Mouse (Mus musculus) left cerebral cortex, adult 11 months (tissue): Measurements from ENCODE around the gene Mcfd2.
A peak's percentile ranks its signal among the peaks of the same experiment; 100 is the strongest.

ENCODE experiments used
- DNase-seq: peaks from one replicate; pipeline ENCODE4 v3.0.0; 2022; ENCODE audit warnings: low spot score

Gene Mcfd2

DNA sequence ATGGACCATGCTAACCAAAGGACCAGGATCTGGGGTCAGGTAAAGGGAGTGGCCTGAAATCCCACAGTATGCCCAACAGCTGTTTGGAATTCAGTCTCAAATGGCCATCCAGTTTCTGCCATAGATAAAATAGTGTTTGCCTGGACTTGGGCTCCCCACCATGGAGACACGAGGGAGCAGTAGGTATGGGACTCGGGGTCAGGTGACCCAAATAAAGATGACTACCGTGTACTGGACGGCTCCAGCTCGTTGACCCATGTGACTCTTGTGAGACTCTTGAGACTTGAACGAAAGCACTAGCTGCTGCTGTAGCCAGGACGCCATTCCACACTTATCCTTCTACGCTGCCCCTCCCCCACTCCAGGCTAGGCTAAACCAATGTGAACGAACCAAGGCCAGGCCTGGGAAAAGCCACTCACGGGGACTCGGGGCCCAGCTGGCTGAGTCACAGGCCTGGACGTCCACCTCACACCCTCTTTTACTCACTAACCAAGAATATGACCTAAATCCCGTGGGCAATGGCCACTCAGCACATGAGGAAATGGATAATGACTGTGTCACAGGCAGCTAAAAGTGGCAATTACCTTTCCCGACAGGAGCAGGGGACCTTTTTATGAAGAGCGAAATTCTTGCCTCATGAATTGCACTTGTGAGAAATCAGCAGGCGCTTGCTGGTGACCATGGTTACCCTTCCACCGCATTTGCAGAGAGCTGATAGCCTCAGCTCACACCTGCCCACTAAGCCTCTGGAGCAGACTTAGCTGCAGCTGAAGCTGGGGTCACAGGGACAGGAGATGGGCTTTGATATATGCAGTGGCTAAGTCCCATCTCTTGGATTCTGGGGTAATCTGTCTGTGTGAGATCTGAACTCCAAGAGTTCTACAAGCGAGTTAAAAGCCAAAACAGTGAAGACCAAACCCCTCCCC is 28.7 kb downstream of the Mcfd2 start:
- DNase-seq: peak; percentile 18

DNA sequence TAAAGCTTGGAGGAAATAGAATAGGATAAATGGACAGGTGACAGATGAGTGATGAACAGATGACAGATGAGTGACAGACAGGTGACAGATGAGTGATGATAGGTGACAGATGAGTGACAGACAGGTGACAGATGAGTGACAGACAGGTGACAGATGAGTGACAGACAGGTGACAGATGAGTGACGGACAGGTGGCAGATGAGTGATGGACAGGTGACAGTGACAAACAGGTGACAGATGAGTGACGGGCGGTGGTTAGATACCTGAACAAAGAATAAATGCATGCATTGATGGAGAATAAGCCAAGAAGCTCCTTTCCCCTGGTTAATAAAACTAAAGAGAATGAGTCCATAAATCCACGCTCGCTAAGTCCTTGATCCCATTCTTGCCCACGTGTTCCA is 30.7 kb downstream of the Mcfd2 start:
- DNase-seq: no peak

DNA sequence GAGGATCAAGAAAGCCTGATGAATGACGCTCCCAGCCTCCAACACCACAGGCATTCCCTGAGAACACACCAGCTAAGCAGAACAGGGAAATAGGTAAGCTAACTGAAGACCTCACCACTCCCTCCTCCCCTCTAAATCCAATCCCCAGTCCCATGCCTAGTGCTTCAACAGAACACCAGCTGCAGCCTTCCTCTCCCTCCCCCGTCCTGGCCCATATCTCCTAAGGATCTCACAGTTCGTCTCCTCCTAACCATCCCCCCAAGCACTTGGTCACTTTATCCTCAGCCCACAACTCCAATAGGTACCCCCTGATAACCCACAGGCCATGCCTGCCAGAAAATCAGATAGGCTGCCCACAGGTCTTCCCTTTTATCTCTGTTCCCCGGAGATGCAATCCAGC is 37.9 kb downstream of the Mcfd2 start:
- DNase-seq: no peak

DNA sequence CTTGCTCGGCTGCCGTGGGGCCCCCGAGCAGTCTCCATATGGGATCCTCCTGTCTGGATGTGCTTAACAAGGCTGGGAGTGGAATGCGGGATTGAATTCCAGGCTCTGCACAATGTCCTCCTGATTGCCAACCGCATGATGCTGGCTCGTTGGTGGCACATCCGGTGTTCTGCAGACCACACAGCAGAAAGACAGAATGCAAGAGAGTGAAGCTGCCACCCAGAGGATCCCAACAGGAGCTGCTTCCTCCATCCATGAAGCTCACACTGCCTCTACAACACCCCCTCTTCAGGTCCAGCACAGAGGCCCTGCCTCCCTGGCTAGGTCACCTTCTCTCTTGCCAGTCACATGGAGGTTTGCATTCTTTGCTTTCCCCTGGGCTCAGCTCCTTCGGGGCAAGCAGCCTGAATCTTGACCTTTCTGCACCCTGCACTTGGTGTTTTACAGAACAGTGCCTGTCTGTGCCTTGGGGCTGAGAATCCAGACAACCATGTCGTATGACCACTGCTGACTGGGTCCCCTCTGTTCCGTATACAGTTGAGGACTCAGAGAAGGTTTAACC is 39.6 kb downstream of the Mcfd2 start:
- DNase-seq: no peak

DNA sequence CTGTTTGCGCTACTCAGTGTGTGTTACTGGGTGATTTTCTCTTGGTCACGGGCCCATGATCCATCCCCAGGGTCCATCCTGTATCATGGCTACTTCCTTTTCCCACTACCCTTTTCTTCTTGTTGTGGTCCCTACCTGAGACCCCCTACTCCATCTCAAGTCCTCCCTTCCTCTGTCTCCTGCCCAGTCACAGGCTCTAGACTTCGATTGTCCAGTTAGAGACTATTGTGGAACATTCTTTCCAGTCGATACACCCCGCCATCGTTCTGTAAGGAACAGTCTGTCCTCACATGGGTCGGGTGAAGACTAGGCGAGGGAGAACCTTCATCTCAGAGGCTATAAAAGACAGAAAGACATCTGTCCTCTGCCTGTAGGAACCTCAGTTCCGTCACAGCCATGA is 40.4 kb downstream of the Mcfd2 start:
- DNase-seq: no peak

DNA sequence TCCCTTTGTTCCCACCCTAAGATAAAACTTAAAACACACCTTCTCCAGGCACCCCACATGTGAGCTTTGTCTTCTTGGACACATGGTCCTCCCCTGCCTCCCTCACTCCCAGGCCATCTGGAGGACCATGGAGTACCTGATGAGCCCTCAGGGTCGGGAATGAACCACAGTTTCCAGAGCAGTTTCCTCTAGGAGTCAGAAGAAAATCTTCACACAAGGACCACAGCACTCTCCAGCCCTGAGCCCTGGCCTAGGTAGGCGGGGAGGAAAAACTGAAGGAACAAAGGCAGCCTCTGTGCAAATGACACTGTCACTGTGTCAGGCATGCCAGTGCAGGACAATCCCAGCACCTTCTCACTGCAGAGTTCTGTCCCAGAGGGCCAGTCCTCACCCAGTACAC is 41.3 kb downstream of the Mcfd2 start:
- no peak for DNase-seq

DNA sequence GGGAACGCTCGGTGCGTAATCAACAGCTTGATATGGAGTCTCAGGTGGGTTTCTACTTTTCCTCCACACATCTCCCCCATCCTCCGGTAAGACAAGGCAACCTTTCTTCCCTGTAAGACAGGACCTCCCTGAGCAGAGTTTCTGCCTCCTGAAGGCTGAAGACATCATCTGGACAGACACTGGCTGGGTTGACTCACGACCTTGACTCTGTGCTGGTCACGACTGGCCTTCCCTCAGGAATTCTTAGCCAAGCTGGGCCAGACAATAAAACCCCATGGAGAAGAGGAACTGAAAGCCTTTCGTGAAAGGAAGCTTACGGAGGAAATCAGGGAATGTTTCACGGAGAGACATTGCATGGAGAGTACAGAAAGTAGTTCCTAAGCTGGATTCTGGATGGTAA is 46.3 kb downstream of the Mcfd2 start:
- DNase-seq: no peak

DNA sequence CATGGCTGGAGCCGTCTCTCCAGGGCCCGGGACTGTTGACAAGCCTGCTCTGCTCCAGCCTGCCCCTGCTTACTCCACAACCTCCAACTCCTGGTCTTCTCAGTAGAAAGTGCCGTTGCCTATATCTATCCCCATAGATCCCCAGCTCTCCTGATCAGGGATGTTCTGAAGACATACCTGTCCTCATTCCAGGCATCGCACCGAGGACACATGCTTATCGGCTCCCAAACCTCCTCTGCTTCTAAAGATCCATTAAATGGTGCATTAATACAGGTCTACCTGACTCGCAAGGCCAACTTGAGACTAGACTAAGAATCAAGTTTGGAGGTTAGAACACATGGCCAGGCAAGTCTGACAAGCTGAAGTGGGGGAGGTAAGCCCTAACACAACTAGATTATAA is 51.2 kb downstream of the Mcfd2 start:
- no peak for DNase-seq

DNA sequence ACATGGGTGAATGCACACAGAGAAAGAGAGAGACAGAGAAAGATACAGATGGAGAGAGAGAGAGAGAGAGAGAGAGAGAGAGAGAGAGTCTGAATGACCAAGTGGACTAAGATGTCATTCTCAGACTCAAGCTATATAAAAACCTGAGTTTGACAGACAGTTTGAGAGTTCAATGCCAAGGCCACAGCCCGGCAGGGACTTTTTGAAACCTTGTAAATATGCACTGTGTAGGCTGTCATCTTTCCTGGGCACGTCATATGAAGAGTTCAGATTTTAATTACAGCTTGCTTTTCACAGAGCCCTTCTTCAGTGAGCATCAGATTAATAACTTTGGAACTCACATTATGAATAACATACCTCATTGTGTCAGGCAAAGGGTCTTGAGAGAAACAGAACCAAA is 55.2 kb downstream of the Mcfd2 start:
- no peak for DNase-seq

DNA sequence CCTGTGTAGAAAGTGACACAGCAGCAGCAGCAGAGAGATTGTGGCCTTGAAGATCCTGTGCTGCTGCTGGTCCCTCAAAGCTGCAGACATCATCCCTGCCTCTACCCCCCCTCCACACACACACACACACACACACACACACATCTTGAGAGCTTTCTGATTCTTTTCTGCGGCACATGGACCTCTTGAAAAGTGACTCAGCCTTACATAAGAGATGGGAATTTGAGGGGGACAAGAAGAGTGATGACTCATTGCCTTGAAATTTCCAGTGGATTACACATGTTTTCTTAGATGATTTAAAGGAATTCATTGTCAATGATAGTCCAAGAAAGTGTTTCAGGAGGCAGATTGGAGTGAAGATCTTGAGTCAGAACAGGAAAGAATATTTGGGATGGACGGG is 58.9 kb downstream of the Mcfd2 start:
- peak; percentile 33 for DNase-seq
